Mouse (Mus musculus): ENCODE measurements around the gene BC030500. TPM values are rescaled to one million over a fixed set of nuclear protein-coding genes. Genes with fewer than 3 reads are reported as not detected.

BC030500 gene
- not detected in 2 replicates for polyA plus RNA-seq (2012; ENCODE audit: insufficient read depth, insufficient read length, missing spikeins)

GRCm38 (mm10) chr8:58911677-58912076 lies at the start of gene BC030500:
BC030500 (plus strand) TSS chr8:58911755.
- Histone ChIP-seq H3K27ac (replicated peaks; ENCODE audit: low read depth, low read length) (no peak within 1 kb of the TSS), H3K4me3 (ENCODE audit: insufficient read depth, low read depth, low read length) (no peak within 1 kb of the TSS), H3K4me1 (ENCODE audit: control insufficient read depth, insufficient read depth, insufficient read length, low read length) (no peaks in the 10 kb centered on the region)

DNA sequence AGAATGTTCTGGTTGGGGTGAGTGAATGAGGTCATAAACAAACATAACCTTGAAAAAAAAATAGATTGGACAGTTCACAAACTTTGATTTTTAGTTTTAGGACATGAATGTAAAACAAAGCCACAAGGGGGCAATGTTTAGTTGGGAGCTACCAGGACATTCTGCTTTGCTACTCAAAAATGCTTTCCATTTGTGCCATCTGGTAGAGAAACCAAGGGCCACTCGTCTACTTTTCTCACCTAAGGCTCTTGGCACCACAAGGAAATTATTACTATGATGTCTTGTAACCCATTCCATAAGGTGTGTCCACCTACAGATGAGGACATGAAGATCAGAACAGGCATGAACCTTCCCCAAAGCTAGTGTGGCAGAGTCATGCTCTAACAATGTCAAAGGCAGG lies 25.1 kb upstream of the BC030500 start:
- Histone ChIP-seq H3K27ac (replicated peaks; ENCODE audit: low read depth, low read length) (no peak overlapping the region), H3K4me3 (ENCODE audit: insufficient read depth, low read depth, low read length) (no peak overlapping the region), H3K4me1 (ENCODE audit: control insufficient read depth, insufficient read depth, insufficient read length, low read length) (no peaks in the 10 kb centered on the region)

- H3K4me1 ChIP-seq (ENCODE audit: control insufficient read depth, insufficient read depth, insufficient read length, low read length) = no peaks in the 10 kb centered on the region
- H3K4me3 ChIP-seq (ENCODE audit: insufficient read depth, low read depth, low read length) = no peak overlapping the region
- H3K27ac ChIP-seq (replicated peaks; ENCODE audit: low read depth, low read length) = no peak overlapping the region
These were observed 21.0 kb upstream of the BC030500 start for GRCm38 (mm10) chr8:58890591-58890990.

DNA sequence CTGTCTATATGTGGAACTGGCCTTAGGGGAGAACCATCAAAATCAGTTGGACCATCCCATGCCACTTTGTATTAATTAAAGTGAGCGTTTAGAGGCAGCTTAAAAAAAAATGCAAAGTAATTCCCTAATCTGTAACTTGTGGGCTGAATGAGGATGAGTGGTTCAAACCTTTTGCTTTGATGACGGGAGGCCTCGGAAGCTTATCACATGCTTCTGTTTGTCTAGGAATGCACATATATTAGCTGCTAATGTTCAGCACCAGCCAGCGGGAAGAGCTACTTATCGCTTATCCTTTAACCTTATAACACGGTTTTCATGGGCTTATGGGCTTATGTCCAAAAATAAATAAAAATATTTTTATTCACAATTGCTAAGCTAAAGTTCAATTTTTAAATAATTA lies 15.6 kb upstream of the BC030500 start:
- Histone ChIP-seq H3K4me1 (ENCODE audit: control insufficient read depth, insufficient read depth, insufficient read length, low read length) (no peaks in the 10 kb centered on the region), H3K27ac (replicated peaks; ENCODE audit: low read depth, low read length) (no peak overlapping the region), H3K4me3 (ENCODE audit: insufficient read depth, low read depth, low read length) (no peak overlapping the region)

- Histone ChIP-seq H3K4me3 (ENCODE audit: insufficient read depth, low read depth, low read length) (no peak overlapping the region), H3K4me1 (ENCODE audit: control insufficient read depth, insufficient read depth, insufficient read length, low read length) (no peaks in the 10 kb centered on the region), H3K27ac (replicated peaks; ENCODE audit: low read depth, low read length) (no peak overlapping the region)
These were observed 7.1 kb upstream of the BC030500 start for GRCm38 (mm10) chr8:58904465-58904864.

- Histone ChIP-seq H3K4me1 (ENCODE audit: control insufficient read depth, insufficient read depth, insufficient read length, low read length) (no peaks in the 10 kb centered on the region), H3K4me3 (ENCODE audit: insufficient read depth, low read depth, low read length) (no peak within 1 kb of the TSS), H3K27ac (replicated peaks; ENCODE audit: low read depth, low read length) (no peak within 1 kb of the TSS)
These were observed 763 bp downstream of the BC030500 start, which contains the start of gene Galntl6 for GRCm38 (mm10) chr8:58912196-58912839. Galntl6 (minus strand) TSS chr8:58912640.

DNA sequence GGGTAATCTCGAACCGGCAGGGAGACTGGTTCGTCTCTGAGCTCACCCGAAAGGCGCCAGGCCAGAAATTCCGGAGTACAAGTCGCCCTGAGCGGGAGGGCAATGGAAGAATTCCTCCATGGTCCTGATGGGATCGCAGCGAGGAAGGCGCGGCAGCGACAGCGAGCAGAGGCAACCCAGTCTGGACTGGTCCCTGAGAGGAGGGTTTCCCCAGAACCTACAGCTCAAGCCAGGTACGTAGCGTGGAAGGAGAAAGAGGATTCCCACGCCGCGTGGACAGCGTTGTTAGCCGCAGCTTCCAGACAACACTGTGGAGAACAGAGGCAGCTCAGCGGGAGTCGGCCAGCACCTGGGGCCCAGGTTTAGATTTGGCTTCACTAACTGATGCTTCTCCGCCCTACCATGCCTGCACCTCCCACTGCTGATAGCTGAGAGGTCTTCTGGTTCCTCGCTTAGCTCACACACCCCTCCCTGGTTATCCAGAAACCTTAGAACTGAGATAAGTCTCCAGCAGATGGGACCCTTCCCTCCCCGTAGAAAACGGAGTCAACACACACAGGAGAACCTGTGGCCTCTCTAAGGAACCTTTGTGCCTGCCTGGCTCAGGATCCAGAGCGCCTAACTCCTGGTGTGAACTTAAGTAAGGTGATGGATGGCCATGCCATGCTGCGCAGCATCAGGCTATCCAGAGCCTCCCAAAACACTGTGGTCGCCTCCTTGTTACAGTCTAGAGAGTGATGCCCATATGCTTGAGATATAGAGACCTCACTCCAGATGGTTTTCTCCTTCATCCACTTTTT lies 1.5 kb downstream of the BC030500 start:
- Histone ChIP-seq H3K27ac (replicated peaks; ENCODE audit: low read depth, low read length) (no peak overlapping the region), H3K4me3 (ENCODE audit: insufficient read depth, low read depth, low read length) (no peak overlapping the region), H3K4me1 (ENCODE audit: control insufficient read depth, insufficient read depth, insufficient read length, low read length) (no peaks in the 10 kb centered on the region)

GRCm38 (mm10) chr8:58913640-58913968 lies 2.0 kb downstream of the BC030500 start:
- H3K27ac ChIP-seq (replicated peaks; ENCODE audit: low read depth, low read length) = no peak overlapping the region
- H3K4me1 ChIP-seq (ENCODE audit: control insufficient read depth, insufficient read depth, insufficient read length, low read length) = no peaks in the 10 kb centered on the region
- H3K4me3 ChIP-seq (ENCODE audit: insufficient read depth, low read depth, low read length) = no peak overlapping the region

GRCm38 (mm10) chr8:58915142-58915541 lies 3.6 kb downstream of the BC030500 start:
- Histone ChIP-seq H3K27ac (replicated peaks; ENCODE audit: low read depth, low read length) (no peak overlapping the region), H3K4me3 (ENCODE audit: insufficient read depth, low read depth, low read length) (no peak overlapping the region), H3K4me1 (ENCODE audit: control insufficient read depth, insufficient read depth, insufficient read length, low read length) (no peaks in the 10 kb centered on the region)

DNA sequence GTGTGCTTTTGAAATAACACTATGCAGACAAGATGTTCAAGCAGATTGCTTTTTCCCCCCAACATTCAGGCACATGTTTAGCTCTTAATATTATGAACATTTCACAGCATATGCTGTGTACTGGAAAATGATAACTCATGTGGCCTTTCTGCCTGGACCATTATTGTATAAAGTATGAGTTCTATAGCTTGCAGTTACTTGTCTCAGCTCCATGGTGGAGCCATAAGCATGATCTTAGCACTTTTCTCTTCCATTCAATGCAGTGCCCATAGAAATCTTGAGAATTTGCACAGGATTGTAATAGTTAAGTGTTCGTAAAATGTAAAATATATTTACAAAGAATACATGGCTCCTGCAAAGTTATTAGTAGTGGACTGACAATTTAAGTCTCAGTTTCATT lies 19.5 kb downstream of the BC030500 start:
- no peaks in the 10 kb centered on the region for H3K4me1 ChIP-seq (ENCODE audit: control insufficient read depth, insufficient read depth, insufficient read length, low read length)

DNA sequence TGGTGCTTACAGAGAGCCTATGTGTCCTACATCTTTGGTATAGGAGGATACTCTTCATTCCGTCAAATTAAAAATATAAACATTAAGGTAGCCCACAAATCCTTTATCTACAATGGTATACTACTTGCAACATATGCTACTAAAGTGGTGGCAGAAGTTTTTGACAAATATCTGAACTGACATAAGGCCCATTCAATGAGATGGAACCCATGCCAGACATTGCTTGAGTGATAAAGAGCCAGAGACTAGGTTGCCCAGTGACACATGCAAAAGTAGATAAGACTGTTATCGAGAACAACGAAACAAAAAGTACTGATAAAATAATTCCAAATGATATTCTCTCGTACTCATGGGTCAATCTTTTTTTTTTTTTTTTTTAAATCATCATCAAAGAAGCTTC lies 32.2 kb downstream of the BC030500 start:
- Histone ChIP-seq H3K4me1 (ENCODE audit: control insufficient read depth, insufficient read depth, insufficient read length, low read length) (no peaks in the 10 kb centered on the region), H3K27ac (replicated peaks; ENCODE audit: low read depth, low read length) (no peak overlapping the region), H3K4me3 (ENCODE audit: insufficient read depth, low read depth, low read length) (no peak overlapping the region)

More for the DNA sequence above, 19.5 kb downstream of the BC030500 start:
- Histone ChIP-seq H3K4me3 (ENCODE audit: insufficient read depth, low read depth, low read length) (no peak overlapping the region), H3K27ac (replicated peaks; ENCODE audit: low read depth, low read length) (no peak overlapping the region)

- no peak overlapping the region for H3K27ac ChIP-seq (replicated peaks; ENCODE audit: low read depth, low read length)
- no peaks in the 10 kb centered on the region for H3K4me1 ChIP-seq (ENCODE audit: control insufficient read depth, insufficient read depth, insufficient read length, low read length)
- no peak overlapping the region for H3K4me3 ChIP-seq (ENCODE audit: insufficient read depth, low read depth, low read length)
These were observed 45.7 kb downstream of the BC030500 start for GRCm38 (mm10) chr8:58957195-58957739.

Other genes starting within 250 kb of the BC030500 start
- gene Galntl6, start 885 bp downstream of the BC030500 start, polyA plus RNA-seq (2012; ENCODE audit: insufficient read depth, insufficient read length, missing spikeins) = not detected in 2 replicates

Measured in brown adipose tissue, adult 24 weeks (tissue).